Mouse (Mus musculus): Measurements from ENCODE around the gene Ackr1. TPM values are rescaled to one million over a fixed set of nuclear protein-coding genes. Genes with fewer than 3 reads are reported as not detected.

The Ackr1 gene
- total RNA-seq, 2 experiments from 2014 or later = 83.5 to 94.7 TPM

DNA sequence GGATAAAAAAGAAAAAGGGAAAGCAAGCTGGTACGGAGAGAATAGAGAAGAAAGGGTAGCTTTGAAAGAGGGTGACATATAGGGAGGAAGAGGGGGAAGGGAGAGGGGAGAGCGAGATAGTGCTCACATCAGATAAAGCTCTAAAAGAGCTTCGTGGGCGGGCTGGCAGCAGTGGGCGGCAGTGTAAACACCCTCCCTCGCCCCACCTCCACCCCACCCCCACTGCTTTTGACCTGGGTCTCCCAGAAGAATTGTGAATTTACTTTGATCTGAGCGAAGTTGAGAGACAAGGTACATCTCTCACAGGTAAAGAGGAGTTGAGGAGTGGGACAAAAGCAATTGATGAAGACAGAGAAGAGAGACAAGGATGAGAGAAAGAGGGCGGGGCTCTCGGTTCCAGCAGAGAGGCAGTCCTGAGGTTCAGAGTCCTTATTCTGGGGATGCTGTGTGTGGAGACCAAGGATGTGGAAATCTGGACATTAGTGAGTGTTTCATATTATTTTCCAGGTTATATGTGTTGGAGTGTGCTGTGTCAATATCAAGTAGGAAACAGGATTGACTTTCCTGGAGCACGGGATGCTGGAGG lies 16.9 kb upstream of the Ackr1 start, which contains the start of gene Aim2:
TSS of gene Aim2 (plus strand) at position 508 of the 586 bp plus-strand sequence.
- no peak for DNase-seq (ENCODE audit: low spot score in 2 of 2)
- intact Hi-C loops (cut with DNase I) = no loop called here

DNA sequence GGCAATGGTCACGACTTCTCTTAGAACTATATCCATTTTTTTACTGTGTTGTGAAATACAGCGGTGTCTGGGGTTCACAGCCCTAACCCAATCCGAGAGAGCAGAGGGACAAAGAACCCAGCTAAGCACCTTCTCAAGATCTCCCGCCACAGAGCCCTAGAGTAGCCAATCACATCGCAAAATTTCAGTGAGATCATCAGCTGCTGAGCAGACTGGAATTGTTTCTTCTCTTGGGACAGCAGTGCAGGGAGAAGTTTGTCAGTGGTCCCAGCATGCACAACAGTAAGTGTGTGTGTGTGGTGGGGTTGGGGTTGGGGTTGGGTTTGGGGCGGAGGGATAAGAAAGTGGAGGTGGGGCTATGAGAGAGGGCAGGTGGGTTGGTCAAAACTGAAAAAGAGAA lies 16.4 kb upstream of the Ackr1 start:
- no peak for DNase-seq (ENCODE audit: low spot score in 2 of 2)
- intact Hi-C loops (cut with DNase I) = no loop called here

DNA sequence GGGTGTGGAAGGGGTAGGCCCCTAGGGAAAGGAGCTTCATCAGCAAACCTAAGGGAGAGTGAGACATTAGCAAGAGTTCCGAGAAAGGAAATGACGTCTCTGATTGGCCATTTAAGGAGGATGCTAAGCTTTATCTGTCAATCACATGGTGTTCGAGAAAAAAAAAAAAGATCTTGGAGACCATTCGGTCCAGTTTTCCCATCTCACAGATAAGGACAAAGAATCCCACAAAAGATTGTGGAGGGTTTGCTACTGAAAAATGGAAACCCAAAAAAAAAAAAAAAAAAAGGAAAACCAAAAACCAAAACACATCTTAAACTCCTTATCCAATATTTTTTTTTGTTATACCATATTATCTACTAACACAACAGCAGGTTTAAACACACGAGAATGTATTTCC lies 15.6 kb upstream of the Ackr1 start:
- no peak for DNase-seq (ENCODE audit: low spot score in 2 of 2)

DNA sequence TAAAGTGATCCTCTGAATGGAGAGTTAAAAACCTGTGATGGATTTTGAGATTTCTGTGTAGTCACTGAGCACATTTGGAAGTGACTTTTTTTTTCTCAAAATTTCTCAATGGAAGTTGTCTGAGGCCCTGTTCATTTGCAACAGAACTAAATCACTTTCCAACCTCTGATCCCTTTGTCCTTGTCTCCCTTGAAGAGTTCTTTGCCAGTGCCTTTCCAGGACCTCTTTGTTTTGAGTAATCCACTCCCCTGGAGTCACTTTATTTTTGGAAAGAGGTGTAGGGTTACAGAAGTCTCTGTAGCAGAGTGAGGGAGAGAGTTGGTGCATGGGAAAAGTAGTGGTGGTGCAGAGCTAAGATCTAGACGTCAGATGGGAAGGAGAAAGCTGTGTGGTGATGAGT lies 15.0 kb upstream of the Ackr1 start:
- intact Hi-C loops (cut with DNase I) = no loop called here

More for the DNA sequence above, 15.6 kb upstream of the Ackr1 start:
- intact Hi-C loops (cut with DNase I) = no loop called here

DNA sequence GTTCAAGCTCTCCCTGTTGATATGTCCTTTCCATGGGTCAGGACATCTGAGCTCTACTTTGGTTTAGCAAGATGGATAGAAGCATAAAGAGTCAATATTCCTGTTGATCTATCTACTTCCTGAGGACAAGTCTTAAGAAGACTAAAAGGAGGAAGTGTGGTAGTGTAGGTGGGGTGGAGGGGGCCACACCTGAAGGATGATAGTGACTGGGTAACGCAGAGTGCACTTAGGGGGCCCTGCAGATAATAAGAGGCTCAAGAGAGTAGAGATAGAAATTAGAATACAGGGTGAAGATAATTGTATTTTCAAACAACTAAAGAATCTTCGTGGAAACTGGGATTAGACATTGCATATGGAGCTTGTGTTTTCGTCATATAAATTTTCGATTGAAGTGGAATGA lies 11.6 kb upstream of the Ackr1 start:
- intact Hi-C loops (cut with DNase I) = no loop called here
- no peak for DNase-seq (ENCODE audit: low spot score in 2 of 2)

More for the DNA sequence above, 15.0 kb upstream of the Ackr1 start:
- no peak for DNase-seq (ENCODE audit: low spot score in 2 of 2)

DNA sequence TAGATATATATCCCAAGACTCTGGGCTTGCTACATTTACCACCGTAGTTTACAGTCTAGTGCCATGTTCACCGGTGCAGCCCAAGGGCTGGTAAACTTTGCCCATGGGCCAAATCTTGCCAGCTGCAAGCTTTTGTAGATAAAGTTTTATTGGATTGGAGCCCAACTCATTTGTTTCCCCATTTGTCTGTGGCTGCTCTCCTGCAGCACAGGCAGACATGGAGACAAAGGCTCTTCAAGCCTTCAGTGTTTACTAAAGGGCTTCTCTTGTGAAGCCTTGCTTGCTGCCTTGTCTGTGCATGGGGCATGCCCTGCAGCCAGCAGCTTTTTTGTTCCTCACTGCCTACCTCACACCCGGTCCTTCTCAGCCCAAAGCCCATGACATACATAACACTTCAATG lies 10.4 kb upstream of the Ackr1 start:
- intact Hi-C loops (cut with DNase I) = no loop called here
- no peak for DNase-seq (ENCODE audit: low spot score in 2 of 2)

DNA sequence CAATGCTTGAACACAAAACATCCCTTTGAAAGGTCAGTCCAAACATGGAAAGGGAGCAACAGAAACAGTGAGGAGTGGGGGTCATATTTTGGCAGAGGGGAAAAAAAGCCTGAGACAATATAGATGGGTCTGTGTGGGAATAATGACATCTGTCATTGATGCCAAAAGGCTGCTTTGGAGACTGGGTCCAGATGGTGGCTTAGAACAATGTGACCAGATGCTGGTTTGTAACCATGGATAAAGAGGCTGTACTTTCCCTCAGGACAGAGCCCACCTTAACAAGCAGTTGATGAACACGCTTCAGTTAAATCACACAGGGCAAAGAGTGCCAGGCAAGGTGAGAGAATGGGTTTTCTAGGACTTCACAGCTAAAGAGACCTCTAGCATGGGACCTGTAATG lies 8.9 kb upstream of the Ackr1 start:
- intact Hi-C loops (cut with DNase I) = no loop called here
- no peak for DNase-seq (ENCODE audit: low spot score in 2 of 2)

DNA sequence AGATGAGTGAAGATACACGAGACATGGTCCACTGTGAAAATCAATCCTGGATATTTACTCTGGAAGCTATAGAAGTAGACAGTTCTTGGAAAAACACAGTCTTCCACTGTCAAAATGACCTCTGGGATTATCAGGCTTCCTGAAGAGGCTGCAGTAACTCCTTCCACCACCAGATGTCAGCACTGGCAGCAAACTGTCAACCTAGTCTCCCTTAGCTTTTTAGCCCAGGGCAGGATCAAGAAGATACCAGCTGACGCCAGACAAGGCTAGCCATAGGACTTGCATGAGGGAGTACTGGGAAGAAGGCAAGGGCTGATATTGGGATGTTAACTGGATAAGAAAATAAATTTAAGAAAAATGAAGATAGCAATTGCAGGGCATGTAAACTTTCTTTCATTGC lies 6.0 kb upstream of the Ackr1 start:
- DNase-seq (ENCODE audit: low spot score in 2 of 2) = peak in 1 of 2 experiments; percentile 57
- intact Hi-C loops (cut with DNase I) = loop anchor here (1.0 kb wide), 1 partner anchor 38 kb away; no protein-coding TSS in a partner anchor

DNA sequence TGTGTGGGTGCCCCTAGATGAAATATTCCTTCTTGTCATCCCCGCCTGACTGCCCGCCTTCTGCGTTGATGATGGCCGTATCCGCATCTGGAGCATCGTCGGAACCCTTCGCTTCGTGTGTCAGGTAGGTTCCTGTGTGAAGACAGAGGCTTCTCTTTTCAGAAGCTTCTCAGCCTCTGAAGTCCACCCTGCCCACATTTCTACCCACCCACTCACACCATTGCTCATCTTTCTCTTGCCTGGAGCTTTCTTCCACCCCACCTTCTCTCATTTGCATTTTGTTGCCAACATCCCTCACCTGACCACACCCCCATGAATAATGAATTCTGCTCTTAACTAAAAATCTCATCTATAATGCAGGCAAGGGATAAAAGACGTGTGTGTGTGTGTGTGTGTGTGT lies 3.5 kb upstream of the Ackr1 start:
- DNase-seq (ENCODE audit: low spot score in 2 of 2) = no peak

DNA sequence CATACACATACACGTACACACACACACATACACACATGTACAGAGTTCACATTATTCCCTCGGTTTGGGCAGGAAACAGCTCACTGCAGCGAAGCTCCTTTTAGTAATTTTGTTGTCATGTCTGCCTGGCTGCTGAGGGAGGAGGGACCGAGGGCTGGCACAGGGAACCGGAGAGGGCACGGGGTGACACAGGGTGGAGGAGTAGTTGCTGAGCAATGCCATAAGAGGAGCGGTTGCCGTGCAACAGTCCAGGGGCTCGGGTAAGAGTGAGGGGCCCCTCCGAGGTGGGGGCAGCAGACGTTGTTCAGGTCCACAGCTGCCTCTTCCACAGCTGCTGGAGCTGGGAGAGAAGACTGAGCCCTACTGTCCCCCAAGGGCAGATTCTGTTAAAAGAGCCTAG lies 2.4 kb upstream of the Ackr1 start:
- DNase-seq (ENCODE audit: low spot score in 2 of 2) = no peak
- intact Hi-C loops (cut with DNase I) = no loop called here

More for the DNA sequence above, 3.5 kb upstream of the Ackr1 start:
- intact Hi-C loops (cut with DNase I) = no loop called here

DNA sequence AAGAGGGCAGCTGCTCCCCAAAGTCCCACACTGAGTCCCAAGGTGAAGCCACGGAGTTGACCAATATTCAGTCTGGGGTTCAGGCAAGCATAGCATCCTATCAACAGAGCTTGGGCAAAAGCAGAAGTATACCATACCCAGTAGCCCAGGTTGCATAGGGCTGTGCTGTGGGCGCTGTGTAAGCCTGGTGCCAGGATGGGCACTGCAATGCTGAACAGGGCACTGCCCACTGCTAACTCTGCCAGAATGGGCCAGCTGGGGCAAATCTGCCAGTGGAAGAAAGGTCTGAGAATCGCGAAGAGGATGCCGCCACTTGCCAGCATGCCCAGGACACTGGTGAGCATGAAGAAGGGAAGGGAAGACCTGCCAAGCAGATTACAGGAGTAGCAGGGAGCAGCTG lies 1.1 kb downstream of the Ackr1 start:
- intact Hi-C loops (cut with DNase I) = no loop called here
- DNase-seq (ENCODE audit: low spot score in 2 of 2) = no peak

DNA sequence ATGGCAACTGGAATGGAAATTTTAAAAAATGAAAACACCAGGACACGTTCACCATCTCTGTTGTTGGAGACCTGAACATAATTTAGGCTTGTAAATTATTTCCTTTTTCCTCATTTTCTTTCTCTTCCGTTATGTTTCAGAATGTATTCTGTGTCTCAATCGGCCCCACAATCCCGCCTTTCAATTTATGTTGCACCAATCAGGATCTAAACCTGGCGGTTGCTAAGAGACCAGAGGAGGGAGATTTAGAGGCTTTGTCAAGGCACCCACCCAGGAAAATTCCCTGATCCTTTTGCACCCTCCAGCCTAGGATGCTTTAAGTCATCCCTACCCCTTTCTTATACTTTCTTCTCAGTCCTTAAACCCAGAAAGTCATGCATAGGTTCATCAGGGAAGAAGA lies 3.8 kb downstream of the Ackr1 start:
- no peak for DNase-seq (ENCODE audit: low spot score in 2 of 2)
- intact Hi-C loops (cut with DNase I) = no loop called here

DNA sequence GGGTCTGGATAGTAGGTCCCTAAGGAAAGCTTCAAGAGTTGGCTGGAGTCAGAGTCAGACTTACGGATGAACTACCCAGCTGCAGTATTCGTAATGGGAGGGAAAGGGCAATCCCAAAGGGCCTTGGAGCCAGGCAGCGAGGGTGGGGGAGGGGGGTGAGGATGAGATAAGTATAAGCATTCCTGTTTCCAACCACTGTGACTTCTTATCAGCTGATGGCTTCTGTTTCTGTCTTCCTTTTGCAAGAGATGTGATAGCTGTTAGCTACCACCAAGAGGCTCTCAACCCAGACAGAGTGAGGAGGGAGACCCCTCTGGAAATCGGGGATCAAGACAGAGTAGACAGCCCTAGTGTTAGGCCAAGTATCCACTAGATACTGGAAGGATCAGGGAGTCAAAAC lies 4.4 kb downstream of the Ackr1 start:
- intact Hi-C loops (cut with DNase I) = no loop called here
- DNase-seq (ENCODE audit: low spot score in 2 of 2) = no peak

DNA sequence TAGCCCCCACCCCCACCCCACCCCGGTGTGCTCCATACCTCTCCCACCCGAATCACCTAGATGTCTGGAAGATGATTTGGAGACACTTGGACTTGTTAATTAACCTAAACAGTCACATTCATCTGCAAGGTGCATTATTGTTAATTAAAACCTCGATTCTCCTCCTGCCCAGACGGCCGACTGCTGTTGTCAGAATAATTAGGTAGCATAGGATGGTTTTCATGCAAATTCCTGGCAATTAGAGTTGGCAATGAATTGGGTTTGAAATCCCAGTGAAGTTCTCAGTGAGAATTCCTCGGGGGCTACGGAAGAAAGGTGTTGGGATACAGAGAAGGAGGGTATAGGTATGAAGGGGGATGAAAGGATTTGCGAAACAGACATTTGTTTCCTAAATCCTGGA lies 5.1 kb downstream of the Ackr1 start:
- DNase-seq (ENCODE audit: low spot score in 2 of 2) = no peak
- intact Hi-C loops (cut with DNase I) = no loop called here

DNA sequence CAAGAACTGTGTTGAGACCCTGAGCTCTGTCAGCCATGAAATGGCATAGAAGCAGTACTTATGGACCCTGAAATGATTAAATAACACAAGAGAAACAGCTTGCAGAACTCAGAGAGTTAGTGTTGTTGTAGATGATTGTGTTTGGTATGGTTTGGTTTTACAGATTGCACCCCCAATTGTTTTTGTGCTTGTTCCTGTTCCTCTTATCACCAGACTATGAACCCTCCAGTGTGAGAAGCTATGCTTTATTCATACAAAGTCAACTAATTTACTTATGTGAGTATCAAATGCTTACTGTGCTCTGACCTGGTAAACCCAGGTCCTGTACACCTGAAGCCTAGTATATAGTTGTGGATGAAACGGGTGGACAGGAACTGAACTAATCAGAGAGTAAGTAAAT lies 7.0 kb downstream of the Ackr1 start:
- no peak for DNase-seq (ENCODE audit: low spot score in 2 of 2)
- intact Hi-C loops (cut with DNase I) = no loop called here

DNA sequence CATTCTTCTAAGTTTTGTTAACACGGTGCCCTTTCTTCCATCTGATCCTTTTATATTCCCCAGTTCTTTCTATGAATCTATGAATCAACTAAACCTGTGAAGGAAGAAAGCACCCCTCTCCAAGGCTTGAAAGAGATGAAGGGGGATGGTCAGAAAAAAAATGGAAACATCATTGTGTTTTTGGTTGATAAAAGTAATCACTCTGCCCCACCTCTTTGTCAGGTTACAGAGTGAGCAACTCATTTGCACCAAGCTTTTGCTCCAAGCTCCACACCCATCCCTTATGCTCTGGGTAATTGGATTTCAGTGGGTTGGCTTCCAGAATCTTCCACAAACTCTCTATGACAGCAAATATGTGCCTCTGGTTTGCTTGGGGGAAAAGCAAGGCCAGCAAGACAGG lies 8.2 kb downstream of the Ackr1 start:
- intact Hi-C loops (cut with DNase I) = no loop called here
- DNase-seq (ENCODE audit: low spot score in 2 of 2) = no peak

DNA sequence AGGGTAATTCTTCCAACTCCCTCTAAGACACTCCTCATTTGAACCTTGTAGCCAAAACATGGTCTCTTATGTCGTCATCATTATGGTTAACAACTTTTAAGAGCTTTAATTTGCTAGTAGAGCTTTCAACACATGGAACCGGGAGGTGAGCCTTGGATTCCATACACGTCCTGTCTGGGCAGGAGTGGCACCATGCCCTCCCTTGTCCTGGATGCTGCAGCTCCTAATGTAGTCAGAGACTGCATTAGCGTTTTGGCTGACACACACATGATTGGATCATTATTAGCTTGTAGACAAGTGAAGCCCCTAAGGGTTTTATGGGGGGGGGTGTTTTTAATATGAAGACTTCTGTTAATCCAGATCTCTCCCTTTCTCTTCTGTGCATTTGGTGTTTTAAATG lies 8.6 kb downstream of the Ackr1 start:
- intact Hi-C loops (cut with DNase I) = loop anchor here (5.0 kb wide), 2 partner anchors 72 to 693 kb away; partner anchors contain the start of gene Dusp23
- no peak for DNase-seq (ENCODE audit: low spot score in 2 of 2)

DNA sequence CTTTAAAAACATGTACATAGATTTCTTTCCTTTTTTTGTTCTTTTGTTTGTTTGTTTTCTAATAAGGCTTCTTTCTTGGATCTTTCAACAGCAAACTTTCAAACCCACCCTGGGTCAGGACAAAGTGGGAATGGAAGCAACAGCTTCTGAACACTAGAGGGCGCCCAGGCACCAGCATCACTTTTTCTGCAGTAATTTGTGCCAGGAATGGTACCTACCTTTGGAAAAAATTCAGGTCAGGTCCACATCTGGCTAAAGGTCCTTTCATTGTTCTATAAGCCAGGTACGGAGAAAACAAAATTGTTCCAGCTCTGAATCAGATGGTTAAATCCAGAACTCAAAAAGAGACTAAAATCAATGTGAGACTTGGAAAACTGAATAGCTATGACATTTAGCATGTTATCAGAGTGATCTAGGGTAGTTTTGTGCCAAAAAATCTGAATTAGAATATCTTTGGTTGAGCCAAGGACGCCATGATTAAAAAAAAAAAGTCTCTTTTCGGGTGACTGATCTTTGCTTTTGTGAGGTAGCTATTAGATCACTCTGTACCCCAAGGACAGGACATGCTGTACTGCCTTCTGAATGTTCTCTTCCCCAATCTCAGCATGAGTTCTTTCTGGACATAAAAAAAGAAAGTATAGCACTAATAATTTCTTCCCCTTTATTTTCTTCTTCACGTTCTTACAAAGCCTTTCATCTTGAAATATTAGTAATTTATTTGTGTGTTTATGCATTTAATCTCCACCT lies 9.5 kb downstream of the Ackr1 start:
- intact Hi-C loops (cut with DNase I) = loop anchor here (2.0 to 5.0 kb wide), 3 partner anchors 53 to 692 kb away; partner anchors contain the start of gene Dusp23
- no peak for DNase-seq (ENCODE audit: low spot score in 2 of 2)

DNA sequence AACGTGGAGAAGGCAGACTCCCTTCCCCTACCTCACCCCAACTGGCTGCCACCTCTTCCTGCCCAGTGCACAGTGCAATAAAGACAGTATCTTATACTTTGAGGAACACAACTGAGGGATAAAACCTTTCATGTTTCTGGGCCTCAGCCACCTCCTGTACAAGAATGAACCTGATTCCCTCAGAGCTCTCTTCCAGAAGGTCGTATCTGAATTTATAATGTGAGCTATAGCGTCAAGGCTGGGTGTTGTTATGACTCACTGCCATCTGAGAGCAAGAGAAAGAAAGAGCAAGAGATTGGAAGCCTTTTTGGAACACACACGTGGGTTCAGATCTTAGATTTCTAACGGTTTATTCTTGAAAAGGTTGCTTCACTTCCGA lies 11.3 kb downstream of the Ackr1 start:
- no peak for DNase-seq (ENCODE audit: low spot score in 2 of 2)
- intact Hi-C loops (cut with DNase I) = loop anchor here (2.0 to 5.0 kb wide), 3 partner anchors 55 to 690 kb away; partner anchors contain the start of gene Dusp23

DNA sequence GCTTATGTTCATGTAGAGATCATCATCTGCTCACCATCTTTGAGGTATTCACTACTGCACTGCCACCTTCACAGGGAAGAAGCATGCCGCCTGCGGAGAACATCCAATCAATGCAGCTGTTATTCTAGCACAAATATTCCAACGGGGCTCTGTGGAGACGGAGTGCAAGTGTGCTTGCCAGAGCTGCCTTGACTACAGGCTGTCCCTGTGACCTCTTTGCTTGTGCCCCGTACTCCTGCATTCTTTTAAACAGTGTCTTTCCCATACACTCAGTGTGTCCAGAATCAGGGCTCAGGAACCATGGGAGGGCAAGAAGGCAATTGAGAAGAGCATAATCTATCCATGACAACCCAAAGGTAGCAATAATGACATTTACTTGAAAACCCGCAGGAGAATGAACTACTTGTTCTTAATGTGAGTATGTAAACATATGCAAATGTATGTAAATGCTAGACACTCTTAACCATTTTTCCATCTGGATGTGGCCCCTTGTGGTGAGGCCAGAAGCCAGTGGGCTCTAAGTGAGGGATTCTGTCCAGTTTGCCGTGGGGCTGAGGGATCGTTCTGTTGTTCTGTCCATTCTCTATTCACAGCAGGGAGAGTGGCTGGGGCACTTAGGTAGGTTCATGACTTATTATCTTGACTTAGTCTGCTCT lies 11.8 kb downstream of the Ackr1 start:
- intact Hi-C loops (cut with DNase I) = loop anchor here (2.0 to 5.0 kb wide), 3 partner anchors 55 to 689 kb away; partner anchors contain the start of gene Dusp23

More for the DNA sequence above, 11.8 kb downstream of the Ackr1 start:
- DNase-seq (ENCODE audit: low spot score in 2 of 2) = no peak
